Mouse (Mus musculus): ENCODE measurements around the gene Shank3. TPM values are rescaled to one million over a fixed set of nuclear protein-coding genes. Genes with fewer than 3 reads are reported as not detected.

The Shank3 gene
- total RNA-seq, 2 experiments from 2014 or later: 48.9 to 77.1 TPM

GRCm38 (mm10) chr15:89475611-89476474, 23.6 kb upstream of the Shank3 start:
- ATAC-seq (replicated peaks; ENCODE audit: low FRiP score, low TSS enrichment, poor library complexity, severe bottlenecking): peak; percentile 95

- peak; percentile 32; the same call in 1 of the 2 replicates for ATAC-seq (replicated peaks; ENCODE audit: low FRiP score, low TSS enrichment, poor library complexity, severe bottlenecking)
These were observed 23.0 kb upstream of the Shank3 start for GRCm38 (mm10) chr15:89476475-89476815.

DNA sequence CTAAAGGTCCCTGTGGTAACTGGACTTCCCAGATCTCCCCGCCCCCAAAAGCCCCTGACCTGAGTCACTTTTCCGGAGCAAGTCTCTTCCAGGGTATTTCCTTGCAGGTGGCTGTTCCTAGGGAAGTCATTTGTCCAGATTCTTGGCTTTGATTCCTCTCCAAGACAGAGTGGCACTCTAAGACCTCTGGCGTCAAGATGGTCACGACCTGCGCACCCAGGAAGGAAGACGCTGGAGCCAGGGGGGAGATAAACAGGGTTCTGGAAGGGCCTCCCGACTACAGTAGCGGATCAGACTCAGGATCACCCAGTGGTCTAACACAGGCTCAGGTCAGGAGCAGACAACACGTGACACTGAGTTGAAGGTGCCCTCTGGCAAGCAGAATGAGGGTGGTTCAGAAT, 22.3 kb upstream of the Shank3 start, which contains the start of gene Arsa:
Gene Arsa, minus strand, starts transcription at position 335 of the 401 bp plus-strand sequence.
- ATAC-seq (replicated peaks; ENCODE audit: low FRiP score, low TSS enrichment, poor library complexity, severe bottlenecking): no peak

DNA sequence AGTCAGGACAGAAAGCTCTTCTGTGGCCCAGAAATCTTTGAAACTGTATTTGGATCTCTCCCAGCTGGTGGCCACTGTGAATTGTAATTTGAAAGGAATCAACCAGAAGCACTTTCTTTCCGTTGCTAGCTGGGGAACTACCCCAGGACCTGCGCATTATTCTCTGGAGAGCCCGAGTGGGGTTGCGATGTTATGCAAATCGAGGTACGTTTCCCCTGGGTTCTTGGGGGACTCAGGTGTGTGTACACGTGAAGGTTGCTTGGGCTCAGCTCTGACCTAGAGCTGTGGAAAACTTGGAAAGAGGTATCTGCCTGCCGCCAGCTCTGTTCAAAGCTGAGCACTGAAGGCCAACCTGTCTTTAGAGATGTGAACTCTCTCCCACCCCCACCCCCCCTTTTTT, 21.6 kb upstream of the Shank3 start:
- ATAC-seq (replicated peaks; ENCODE audit: low FRiP score, low TSS enrichment, poor library complexity, severe bottlenecking): no peak

- ATAC-seq (replicated peaks; ENCODE audit: low FRiP score, low TSS enrichment, poor library complexity, severe bottlenecking): no peak
These were observed 20.8 kb upstream of the Shank3 start for GRCm38 (mm10) chr15:89478622-89479021.

GRCm38 (mm10) chr15:89480584-89480983, 18.8 kb upstream of the Shank3 start:
- no peak for ATAC-seq (replicated peaks; ENCODE audit: low FRiP score, low TSS enrichment, poor library complexity, severe bottlenecking)

- ATAC-seq (replicated peaks; ENCODE audit: low FRiP score, low TSS enrichment, poor library complexity, severe bottlenecking): no peak
These were observed 11.2 kb upstream of the Shank3 start for GRCm38 (mm10) chr15:89488182-89488581.

DNA sequence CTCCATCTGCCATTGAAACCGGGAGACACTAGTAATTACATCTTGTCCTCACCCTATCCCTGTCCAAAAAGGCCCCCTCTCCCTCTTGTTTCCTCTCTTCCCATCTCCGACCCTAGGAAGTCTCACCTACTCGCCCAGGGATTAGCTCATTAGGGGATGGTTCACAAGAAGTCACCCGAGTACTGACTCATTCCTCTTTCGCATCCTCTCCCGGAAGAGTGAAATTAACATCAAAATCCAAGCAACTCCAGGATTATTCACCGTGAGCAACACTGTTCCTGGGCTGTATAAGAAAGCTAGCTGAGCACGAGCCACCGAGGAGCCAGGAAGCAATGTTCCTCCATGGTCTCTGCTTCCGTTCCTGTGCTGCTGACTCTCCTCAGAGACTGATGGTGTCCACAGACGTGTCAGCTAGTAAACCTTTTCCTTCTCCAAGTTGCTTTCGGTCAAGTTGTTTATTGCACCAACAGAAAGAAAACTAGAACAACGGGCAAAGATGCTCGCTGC, 10.8 kb upstream of the Shank3 start:
- no peak for ATAC-seq (replicated peaks; ENCODE audit: low FRiP score, low TSS enrichment, poor library complexity, severe bottlenecking)

GRCm38 (mm10) chr15:89494970-89495369, 4.5 kb upstream of the Shank3 start:
- ATAC-seq (replicated peaks; ENCODE audit: low FRiP score, low TSS enrichment, poor library complexity, severe bottlenecking): no peak

DNA sequence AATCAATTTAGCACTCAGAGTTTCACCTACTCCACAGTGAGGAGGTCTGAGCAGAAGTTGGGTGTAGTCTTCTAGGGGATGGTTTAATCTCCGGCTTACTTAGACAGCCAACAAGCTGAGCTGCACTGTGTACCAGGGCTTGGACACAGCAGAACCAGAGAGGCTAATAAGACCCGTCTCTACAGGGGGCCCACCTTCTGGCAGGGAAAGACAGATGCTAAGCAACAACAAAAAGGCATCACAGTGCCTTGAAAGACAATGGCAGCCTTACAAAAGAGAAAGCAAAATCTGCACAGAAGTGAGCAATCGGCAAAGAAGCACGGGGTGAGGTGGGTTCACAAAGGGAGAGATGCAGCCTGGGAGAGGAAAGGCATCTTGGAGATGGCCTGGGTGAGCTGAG, 3.3 kb upstream of the Shank3 start:
- ATAC-seq (replicated peaks; ENCODE audit: low FRiP score, low TSS enrichment, poor library complexity, severe bottlenecking): no peak

- ATAC-seq (replicated peaks; ENCODE audit: low FRiP score, low TSS enrichment, poor library complexity, severe bottlenecking): no peak
These were observed 2.6 kb upstream of the Shank3 start for GRCm38 (mm10) chr15:89496841-89497240.

GRCm38 (mm10) chr15:89497391-89498048, 1.9 kb upstream of the Shank3 start:
- peak; percentile 56 for ATAC-seq (replicated peaks; ENCODE audit: low FRiP score, low TSS enrichment, poor library complexity, severe bottlenecking)

DNA sequence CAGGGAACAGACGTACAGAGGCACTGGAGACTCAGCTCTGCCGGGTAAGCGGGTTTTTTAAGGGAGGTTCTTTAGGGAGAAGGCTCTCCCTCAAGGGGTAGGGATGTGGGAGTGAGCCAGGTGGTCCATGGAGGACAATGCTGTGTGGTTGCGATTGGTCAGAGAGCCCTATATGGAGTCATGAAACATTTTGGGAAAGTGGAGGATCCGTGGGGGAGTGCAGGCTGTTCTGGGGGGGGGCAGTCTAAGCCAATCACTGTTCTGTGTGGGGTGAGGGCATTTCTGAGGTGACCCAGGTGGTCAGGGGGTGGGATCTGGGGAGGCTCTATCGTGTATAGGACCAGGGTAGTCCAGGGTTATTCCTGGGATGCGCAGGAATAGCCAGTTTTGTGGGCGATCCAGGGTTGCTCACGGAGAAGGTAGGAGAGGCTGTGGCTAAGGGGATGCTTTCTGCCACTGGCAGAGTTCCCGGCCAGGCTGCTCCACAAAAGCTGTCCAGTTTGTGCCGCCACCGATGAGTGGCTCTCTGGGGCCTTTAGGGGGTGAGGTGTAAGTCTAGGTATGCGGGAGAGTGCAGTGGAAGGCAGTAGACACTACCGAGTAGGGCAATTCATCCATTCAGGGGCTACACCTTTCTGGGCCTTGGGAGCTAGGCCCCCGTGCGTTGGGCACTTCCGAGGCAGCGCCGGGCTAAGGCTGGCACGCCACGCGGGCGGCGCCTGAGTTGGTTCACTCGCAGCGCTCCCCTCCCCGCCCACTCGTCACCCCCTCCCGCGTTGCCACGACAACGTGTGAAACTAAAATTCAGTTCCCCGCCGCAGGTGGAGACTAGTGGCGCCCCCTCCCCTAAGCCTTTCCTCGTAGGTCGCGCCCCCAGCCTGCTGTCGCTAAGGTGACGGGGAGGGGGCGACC, 1.1 kb upstream of the Shank3 start:
- ATAC-seq (replicated peaks; ENCODE audit: low FRiP score, low TSS enrichment, poor library complexity, severe bottlenecking): peak; percentile 43

DNA sequence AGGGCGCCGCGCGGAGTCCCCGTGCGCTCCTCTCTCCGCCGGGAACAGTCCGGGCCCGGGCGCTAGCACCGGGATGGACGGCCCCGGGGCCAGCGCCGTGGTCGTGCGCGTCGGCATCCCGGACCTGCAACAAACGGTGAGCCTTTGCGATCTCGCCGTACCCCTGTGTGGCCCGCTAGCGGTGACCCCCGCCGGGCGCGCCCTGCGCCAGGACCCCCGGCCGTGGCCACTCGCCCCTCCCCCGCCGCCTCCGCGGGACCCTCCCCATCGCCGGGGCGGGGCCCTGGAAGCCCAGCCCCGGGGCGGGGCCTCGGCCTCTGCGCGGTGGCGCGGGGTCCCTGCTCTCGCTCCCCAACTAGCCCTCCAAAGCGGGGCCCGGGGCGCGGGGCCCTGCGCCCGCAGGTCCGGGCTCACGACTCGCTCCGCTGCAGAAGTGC, 379 bp downstream of the Shank3 start:
- no peak for ATAC-seq (replicated peaks; ENCODE audit: low FRiP score, low TSS enrichment, poor library complexity, severe bottlenecking)

DNA sequence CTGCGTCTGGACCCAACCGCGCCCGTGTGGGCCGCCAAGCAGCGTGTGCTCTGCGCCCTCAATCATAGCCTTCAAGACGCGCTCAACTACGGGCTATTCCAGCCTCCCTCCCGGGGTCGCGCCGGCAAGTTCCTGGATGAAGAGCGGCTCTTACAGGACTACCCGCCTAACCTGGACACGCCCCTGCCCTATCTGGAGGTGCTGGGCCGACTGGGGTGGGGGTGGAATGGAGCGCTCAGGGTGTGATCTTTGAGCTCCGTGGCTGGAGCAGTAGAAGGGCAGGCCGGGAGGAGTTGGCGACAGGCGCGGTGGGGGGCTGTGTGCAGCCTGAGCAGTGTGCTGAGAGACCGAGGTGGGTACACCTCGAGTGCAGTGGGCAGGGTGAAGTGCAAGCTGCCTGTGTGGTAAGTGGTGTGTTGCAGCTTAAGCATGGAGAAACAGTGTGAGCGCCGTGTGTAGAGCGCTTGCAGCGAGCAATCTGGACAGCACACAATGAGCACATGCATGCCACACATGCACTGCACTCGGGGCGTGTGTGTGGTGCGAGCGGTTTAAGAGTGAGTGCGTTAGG, 883 bp downstream of the Shank3 start:
- ATAC-seq (replicated peaks; ENCODE audit: low FRiP score, low TSS enrichment, poor library complexity, severe bottlenecking): peak; percentile 42

DNA sequence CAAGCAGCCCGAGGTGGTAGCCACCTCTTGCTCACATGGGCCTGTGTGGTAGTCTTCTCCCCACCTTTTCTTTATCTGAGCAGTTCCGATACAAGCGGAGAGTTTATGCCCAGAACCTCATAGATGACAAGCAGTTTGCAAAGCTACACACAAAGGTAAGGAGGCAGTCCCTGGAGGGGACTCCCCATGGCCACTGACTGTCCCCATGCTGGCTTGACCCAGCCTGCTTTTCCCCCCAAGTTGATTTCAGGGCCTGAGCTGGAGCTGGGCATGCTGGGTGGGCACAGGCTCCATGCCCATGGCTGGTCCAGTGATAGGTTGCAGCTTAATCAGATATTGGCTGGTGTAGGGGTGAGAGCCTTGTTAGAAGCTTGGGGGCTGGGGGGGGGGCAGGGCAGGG, 1.9 kb downstream of the Shank3 start:
- ATAC-seq (replicated peaks; ENCODE audit: low FRiP score, low TSS enrichment, poor library complexity, severe bottlenecking): no peak

DNA sequence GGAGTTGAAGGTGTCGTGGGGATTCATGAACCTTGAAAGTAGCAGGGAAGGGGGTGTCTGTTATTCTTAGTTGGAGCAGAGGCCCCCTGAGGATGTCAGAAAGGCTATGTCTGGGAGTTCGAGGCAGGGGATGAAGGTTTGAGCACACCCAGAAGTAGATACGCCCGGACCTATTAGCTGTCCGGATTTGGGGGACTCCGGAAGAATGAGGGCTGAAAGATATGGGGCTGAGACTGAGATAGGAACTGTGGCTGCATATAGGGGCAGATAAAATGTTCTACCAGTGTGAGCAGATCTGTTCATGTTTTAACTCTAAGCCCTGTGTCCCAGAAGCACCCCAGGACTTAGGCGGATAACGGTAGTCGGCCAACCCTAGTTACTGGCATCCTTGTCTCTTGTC, 5.4 kb downstream of the Shank3 start:
- peak; percentile 45 for ATAC-seq (replicated peaks; ENCODE audit: low FRiP score, low TSS enrichment, poor library complexity, severe bottlenecking)

DNA sequence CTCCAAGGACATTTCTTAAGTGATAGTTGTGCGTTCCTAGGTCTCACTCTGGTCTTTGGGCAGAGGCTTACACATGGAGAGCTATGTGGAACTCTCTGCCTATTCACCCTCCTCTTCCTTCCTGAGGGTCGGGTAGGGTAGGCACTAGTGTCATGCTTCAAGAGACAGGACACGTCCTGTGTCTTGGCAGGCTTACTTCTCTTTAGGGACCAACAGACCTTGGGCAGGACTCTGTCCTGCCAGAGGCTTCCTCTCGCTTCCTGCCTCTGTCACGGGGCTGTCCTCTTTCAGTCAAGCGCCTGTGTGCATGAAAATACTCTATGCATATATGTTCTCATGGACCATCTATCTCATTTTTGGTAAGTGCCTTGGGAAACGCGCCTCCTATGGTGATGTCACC, 8.3 kb downstream of the Shank3 start:
- no peak for ATAC-seq (replicated peaks; ENCODE audit: low FRiP score, low TSS enrichment, poor library complexity, severe bottlenecking)

GRCm38 (mm10) chr15:89512679-89513078, 13.3 kb downstream of the Shank3 start:
- ATAC-seq (replicated peaks; ENCODE audit: low FRiP score, low TSS enrichment, poor library complexity, severe bottlenecking): peak; percentile 91

Measured in megakaryocyte-erythroid progenitor cell, adult 5-6 weeks (primary cell).